Mouse (Mus musculus): ENCODE measurements around the gene Ccdc39. TPM values are rescaled to one million over a fixed set of nuclear protein-coding genes. Genes with fewer than 3 reads are reported as not detected.

Gene Ccdc39
- total RNA-seq, 1 experiment = 1.2 TPM

DNA sequence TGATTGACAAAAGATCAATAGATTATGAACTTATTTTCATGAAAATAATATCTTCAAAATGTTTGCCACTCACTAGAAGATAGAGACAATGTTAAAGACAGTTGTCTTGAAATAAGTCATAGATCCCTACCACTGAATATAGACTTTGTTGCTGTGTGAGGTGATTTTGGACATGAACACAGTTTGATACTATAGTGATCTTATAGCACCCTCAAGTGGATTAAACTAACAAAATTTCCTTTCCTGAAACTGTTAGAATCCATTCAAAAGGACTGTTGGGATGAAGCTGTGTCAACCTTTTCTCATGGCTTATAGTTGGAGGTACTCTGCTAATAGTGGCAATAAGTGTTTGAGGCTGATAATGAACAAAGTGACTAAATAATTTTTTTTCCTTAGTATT lies 53.1 kb downstream of the Ccdc39 start:
- H3K4me1 ChIP-seq (ENCODE audit: control insufficient read depth in 2 of 2, insufficient read depth in 2 of 2, low read length in 2 of 2, poor library complexity in 1 of 2) = no peaks in the 10 kb centered on the region
- in situ Hi-C loops (cut with MboI; ENCODE audit: low sequenced_read_pairs in 2 of 2, unreplicated experiment in 2 of 2) = loop anchor here in 1 of 2 experiments (25.0 kb wide), 2 partner anchors 479 to 829 kb away; no protein-coding TSS in a partner anchor
- H3K9ac ChIP-seq (ENCODE audit: insufficient read depth, low read depth, low read length, poor library complexity, severe bottlenecking) = no peak overlapping the region
- TF ChIP-seq ZC3H11A (IDR thresholded peaks at IDR 0.05; ENCODE audit: borderline replicate concordance, low read depth, low read length) (no peak), ZNF384 (IDR thresholded peaks at IDR 0.05; ENCODE audit: low read depth, low read length) (no peak), CHD2 (IDR thresholded peaks at IDR 0.05; ENCODE audit: low read depth, low read length) (no peak), HCFC1 (IDR thresholded peaks at IDR 0.05; ENCODE audit: borderline replicate concordance, insufficient read depth, low read length) (no peak), MAFK (IDR thresholded peaks at IDR 0.05; ENCODE audit: insufficient read depth, low read depth, low read length) (no peak)
- H3K27ac ChIP-seq (ENCODE audit: insufficient read depth, low read depth, low read length, poor library complexity, severe bottlenecking) = no peak overlapping the region
- H3K36me3 ChIP-seq (ENCODE audit: control insufficient read depth, insufficient read depth, low read length, poor library complexity, severe bottlenecking) = no peaks in the 10 kb centered on the region
- H3K4me3 ChIP-seq (ENCODE audit: insufficient read depth in 1 of 2, low read depth in 1 of 2, low read length in 2 of 2, poor library complexity in 1 of 2, severe bottlenecking in 1 of 2) = no peak overlapping the region
- no peaks in the 10 kb centered on the region for H3K9me3 ChIP-seq (ENCODE audit: control insufficient read depth, insufficient read depth, low read depth, low read length)
- DNase-seq (ENCODE audit: low read depth, low spot score) = no peak

Other genes with a start within 250 kb of the Ccdc39 start
- gene Ttc14, start 44.5 kb downstream of the Ccdc39 start, total RNA-seq (2012; rRNA removed) = 44.1 and 57.2 TPM in 2 replicates
- gene Fxr1, start 175.6 kb upstream of the Ccdc39 start, total RNA-seq (2012; rRNA removed) = 174 and 210 TPM in 2 replicates
- 105 and 142 TPM in 2 replicates for gene Dnajc19, start 237.0 kb upstream of the Ccdc39 start, total RNA-seq (2012; rRNA removed)

Data from ES-E14 (cell line).